Mouse (Mus musculus) stomach, postnatal 0 days (tissue): ENCODE measurements around the gene Olfr544. TPM values are rescaled to one million over a fixed set of nuclear protein-coding genes. Genes with fewer than 3 reads are reported as not detected.

Experiments used
- ATAC-seq: fragments of 200-750 bp; cut with Nextera tagmentation; 2 replicates; pipeline ENCODE4 v1.8.0; 2017; ENCODE audit not compliant: low FRiP score, low TSS enrichment
- DNase-seq: peaks from one replicate; pipeline ENCODE4 v3.0.0-alpha.2; 2016; ENCODE audit warnings: low spot score
- H3K27ac ChIP-seq: fragments of 300-500 bp; sonication (generic); replicated peaks from 2 replicates; pipeline ENCODE4 v1.5.1; 2014; ENCODE audit warnings: mild to moderate bottlenecking, control low read depth
- H3K27me3 ChIP-seq: fragments of 300-500 bp; sonication (generic); 2 replicates; pipeline ENCODE4 v1.6.1; 2014; ENCODE audit warnings: low read length; ENCODE audit not compliant: control insufficient read depth, insufficient read depth
- H3K36me3 ChIP-seq: fragments of 300-500 bp; sonication (generic); 2 replicates; pipeline ENCODE4 v1.6.1; 2014; ENCODE audit warnings: low read length, mixed read lengths; ENCODE audit not compliant: control insufficient read depth, insufficient read depth
- H3K4me1 ChIP-seq: fragments of 300-500 bp; sonication (generic); replicated peaks from 2 replicates; pipeline ENCODE4 v1.6.1; 2014; ENCODE audit warnings: antibody characterized with exemption; ENCODE audit not compliant: control insufficient read depth, insufficient read depth
- H3K4me2 ChIP-seq: fragments of 300-500 bp; sonication (generic); replicated peaks from 2 replicates; pipeline ENCODE4 v1.6.1; 2014; ENCODE audit warnings: low read depth, mild to moderate bottlenecking, control low read depth, moderate library complexity
- H3K4me3 ChIP-seq: fragments of 300-500 bp; sonication (generic); 2 replicates; pipeline ENCODE4 v1.5.1; 2014; ENCODE audit warnings: low read depth, low read length, control low read depth
- H3K9ac ChIP-seq: fragments of 300-500 bp; sonication (generic); 2 replicates; pipeline ENCODE4 v1.6.1; 2014; ENCODE audit warnings: mild to moderate bottlenecking, low read length, control low read depth, mixed read lengths
- H3K9me3 ChIP-seq: fragments of 300-500 bp; sonication (generic); 2 replicates; pipeline ENCODE4 v1.6.1; 2016; ENCODE audit warnings: low read length; ENCODE audit not compliant: control insufficient read depth
- CTCF ChIP-seq: IDR thresholded peaks from 2 replicates; pipeline ENCODE4 v1.5.1; 2016; ENCODE audit warnings: antibody characterized with exemption, low read depth, mild to moderate bottlenecking, moderate library complexity
- EP300 ChIP-seq: optimal IDR thresholded peaks from 2 replicates; pipeline ENCODE3; 2016; ENCODE audit warnings: antibody characterized with exemption
- WGBS: fragments of 180-500 bp; shearing (Covaris S2); extraction: QIAGEN DNeasy Blood & Tissue Kit; methylation state at CpG from one replicate; pipeline ENCODE4 v1.1.7; 2014; 5-methylcytosine and 5-hydroxymethylcytosine counted together
- polyA plus RNA-seq: library from polyadenylated mRNA; unstranded; fragments of >200 nt; fragmentation: Nextera tagmentation; extraction: Ambion mirVana; gene quantifications from 2 replicates; pipeline ENCODE4 v1.2.1, GENCODE M21; 2015

Gene Olfr544
- polyA plus RNA-seq, 1 experiment from 2014 or later, result not detected

- Histone ChIP-seq H3K9me3 (no peaks in the 10 kb centered on the region), H3K36me3 (no peaks in the 10 kb centered on the region), H3K4me2 (no peak within 1 kb of the TSS), H3K4me3 (no peak within 1 kb of the TSS), H3K4me1 (no peaks in the 10 kb centered on the region), H3K9ac (no peak within 1 kb of the TSS), H3K27ac (no peak within 1 kb of the TSS), H3K27me3 (no peaks in the 10 kb centered on the region)
- TF ChIP-seq EP300, result no peak
- no peak for TF ChIP-seq CTCF
- ATAC-seq, result no peak
- no peak for DNase-seq
- 96% methylated on average over 4 of the region's 4 CpGs for WGBS
Measured at GRCm38 (mm10) chr7:102481579-102481978, 6.5 kb downstream of the Olfr544 start, which contains the start of gene Olfr543. Olfr543 (minus strand) TSS chr7:102481679.

GRCm38 (mm10) chr7:102480821-102481220 lies 7.3 kb downstream of the Olfr544 start:
- Histone ChIP-seq H3K4me3 (no peak overlapping the region), H3K4me1 (no peaks in the 10 kb centered on the region), H3K4me2 (no peak overlapping the region), H3K27ac (no peak overlapping the region), H3K27me3 (no peaks in the 10 kb centered on the region), H3K36me3 (no peaks in the 10 kb centered on the region), H3K9me3 (no peaks in the 10 kb centered on the region), H3K9ac (no peak overlapping the region)
- ATAC-seq (no peak), DNase-seq (no peak)
- TF ChIP-seq EP300, result no peak
- TF ChIP-seq CTCF, result no peak
- 55% methylated on average over 4 of the region's 4 CpGs for WGBS

GRCm38 (mm10) chr7:102479368-102480078 lies 8.6 kb downstream of the Olfr544 start:
- Histone ChIP-seq H3K4me2 (no peak overlapping the region), H3K27me3 (no peaks in the 10 kb centered on the region), H3K4me1 (no peaks in the 10 kb centered on the region), H3K27ac (no peak overlapping the region; the same call in 1 of the 2 replicates), H3K36me3 (no peaks in the 10 kb centered on the region), H3K9me3 (no peaks in the 10 kb centered on the region), H3K4me3 (no peak overlapping the region), H3K9ac (no peak overlapping the region)
- ATAC-seq (no peak), DNase-seq (no peak)
- 49% methylated on average over 5 of the region's 5 CpGs for WGBS
- TF ChIP-seq EP300, result no peak
- TF ChIP-seq CTCF, result no peak

- ATAC-seq, result no peak
- no peak overlapping the region for H3K4me2 ChIP-seq
- H3K9me3 ChIP-seq, result no peaks in the 10 kb centered on the region
- H3K4me1 ChIP-seq, result no peaks in the 10 kb centered on the region
- H3K27ac ChIP-seq, result no peak overlapping the region
- WGBS, result 57% methylated on average over 3 of the region's 3 CpGs
- DNase-seq, result no peak
- H3K27me3 ChIP-seq, result no peaks in the 10 kb centered on the region
- H3K36me3 ChIP-seq, result no peaks in the 10 kb centered on the region
- TF ChIP-seq EP300 (no peak), CTCF (no peak)
- no peak overlapping the region for H3K9ac ChIP-seq
- no peak overlapping the region for H3K4me3 ChIP-seq
Measured at GRCm38 (mm10) chr7:102478926-102479325, 9.2 kb downstream of the Olfr544 start.

- Histone ChIP-seq H3K4me3 (no peak overlapping the region), H3K27me3 (no peaks in the 10 kb centered on the region), H3K4me1 (no peaks in the 10 kb centered on the region), H3K4me2 (no peak overlapping the region), H3K36me3 (no peaks in the 10 kb centered on the region), H3K9me3 (no peaks in the 10 kb centered on the region), H3K27ac (no peak overlapping the region), H3K9ac (no peak overlapping the region)
- DNase-seq, result no peak
- 83% methylated on average over 4 of the region's 4 CpGs for WGBS
- no peak for ATAC-seq
- TF ChIP-seq CTCF (no peak), EP300 (no peak)
Measured at GRCm38 (mm10) chr7:102478425-102478824, 9.7 kb downstream of the Olfr544 start.

- no peaks in the 10 kb centered on the region for H3K9me3 ChIP-seq
- no peaks in the 10 kb centered on the region for H3K27me3 ChIP-seq
- H3K4me3 ChIP-seq, result no peak overlapping the region
- no peak overlapping the region for H3K4me2 ChIP-seq
- 0 out of 2 replicates have a peak, but pooled peaks have one; percentile 20 for TF ChIP-seq CTCF
- no peak for TF ChIP-seq EP300
- no peaks in the 10 kb centered on the region for H3K4me1 ChIP-seq
- no peak for ATAC-seq
- H3K36me3 ChIP-seq, result no peaks in the 10 kb centered on the region
- DNase-seq, result no peak
- WGBS, result 89% methylated on average over 11 of the region's 11 CpGs
- no peak overlapping the region for H3K9ac ChIP-seq
- H3K27ac ChIP-seq, result no peak overlapping the region
Measured at GRCm38 (mm10) chr7:102477377-102477776, 10.7 kb downstream of the Olfr544 start.
